Mouse (Mus musculus) heart, embryonic 14.5 days (tissue): ENCODE measurements around the gene Rabep2. TPM values are rescaled to one million over a fixed set of nuclear protein-coding genes. Genes with fewer than 3 reads are reported as not detected.
"Not testable (repeated sequence)": the region's sequence is repeated elsewhere in the genome, so short reads cannot be mapped to it uniquely, and the experiment has no call there.

Experiments
- ATAC-seq: fragments of 200-750 bp; cut with Nextera tagmentation; 2 replicates; pipeline ENCODE4 v1.8.0; 2017; ENCODE audit warnings: low read depth, moderate TSS enrichment; ENCODE audit not compliant: insufficient number of reproducible peaks, insufficient read depth, low FRiP score
- H3K27ac ChIP-seq, 2 experiments: fragments of 200-500 bp in 1 of 2; fragments of 300-500 bp in 1 of 2; sonication (generic) in 1 of 2; replicated peaks in 1 of 2; 2 replicates each; pipeline ENCODE4 v1.5.1; 2012 to 2014; ENCODE audit warnings: low read depth in 2 of 2, low read length in 2 of 2, control low read depth in 1 of 2, mild to moderate bottlenecking in 1 of 2, mixed read lengths in 1 of 2; ENCODE audit not compliant: control insufficient read depth in 1 of 2, insufficient read depth in 1 of 2
- H3K27me3 ChIP-seq: fragments of 300-500 bp; sonication (generic); 2 replicates; pipeline ENCODE4 v1.6.1; 2014; ENCODE audit warnings: mild to moderate bottlenecking, low read length, control low read depth; ENCODE audit not compliant: control insufficient read depth, insufficient read depth
- H3K36me3 ChIP-seq: fragments of 300-500 bp; sonication (generic); 2 replicates; pipeline ENCODE4 v1.6.1; 2014; ENCODE audit warnings: mild to moderate bottlenecking, control low read depth, low read length, mixed read lengths; ENCODE audit not compliant: control insufficient read depth, insufficient read depth
- H3K4me1 ChIP-seq, 2 experiments: fragments of 200-500 bp in 1 of 2; fragments of 300-500 bp in 1 of 2; sonication (generic) in 1 of 2; 2 replicates each; pipeline ENCODE4 v1.6.1; 2012 to 2014; ENCODE audit warnings: low read length in 2 of 2, control low read depth in 1 of 2, mixed read lengths in 1 of 2; ENCODE audit not compliant: control insufficient read depth in 2 of 2, insufficient read depth in 2 of 2
- H3K4me2 ChIP-seq: fragments of 300-500 bp; sonication (generic); 2 replicates; pipeline ENCODE4 v1.6.1; 2014; ENCODE audit warnings: mild to moderate bottlenecking, low read length
- H3K4me3 ChIP-seq, 2 experiments: fragments of 200-500 bp in 1 of 2; fragments of 300-500 bp in 1 of 2; sonication (generic) in 1 of 2; 2 replicates each; pipeline ENCODE4 v1.5.1; 2012 to 2014; ENCODE audit warnings: low read length in 2 of 2, mild to moderate bottlenecking in 2 of 2, control low read depth in 1 of 2, low read depth in 1 of 2, moderate library complexity in 1 of 2; ENCODE audit not compliant: control insufficient read depth in 1 of 2, insufficient read depth in 1 of 2
- H3K9ac ChIP-seq: fragments of 300-500 bp; sonication (generic); 2 replicates; pipeline ENCODE4 v1.6.1; 2014; ENCODE audit warnings: mild to moderate bottlenecking, low read length
- H3K9me3 ChIP-seq: fragments of 300-500 bp; sonication (generic); 2 replicates; pipeline ENCODE4 v1.6.1; 2016; ENCODE audit warnings: low read length, control low read depth; ENCODE audit not compliant: control insufficient read depth
- WGBS: fragments of 180-500 bp; shearing (Covaris S2); extraction: QIAGEN DNeasy Blood & Tissue Kit; methylation state at CpG from one replicate; pipeline ENCODE4 v1.1.7; 2014; 5-methylcytosine and 5-hydroxymethylcytosine counted together
- polyA plus RNA-seq: library from polyadenylated mRNA; unstranded; fragments of >200 nt; fragmentation: Nextera tagmentation; extraction: Ambion mirVana; gene quantifications from 2 replicates; pipeline ENCODE4 v1.2.1, GENCODE M21; 2014

Gene Rabep2
- polyA plus RNA-seq = 19.6 and 19.8 TPM in 2 replicates

GRCm38 (mm10) chr7:126428631-126429502 lies at the start of gene Rabep2:
TSS of gene Rabep2 (plus strand) at chr7:126428759.
- Histone ChIP-seq H3K27ac (peak within 1 kb of the TSS; percentile 82 to 93), H3K36me3 (peaks cover 16% of the 10 kb centered on the region), H3K9me3 (no peaks in the 10 kb centered on the region), H3K4me3 (peak within 1 kb of the TSS; percentile 79 to 87), H3K9ac (peak within 1 kb of the TSS; percentile 73), H3K4me1 (peaks cover 3 to 12% of the 10 kb centered on the region in 2 experiments), H3K27me3 (no peaks in the 10 kb centered on the region), H3K4me2 (peak within 1 kb of the TSS; percentile 87)
- whole genome bisulfite sequencing = under 1% methylated on average over 76 of the region's 82 CpGs
- peak; percentile 90 for ATAC-seq

- Histone ChIP-seq H3K9ac (no peak overlapping the region), H3K27me3 (no peaks in the 10 kb centered on the region), H3K4me1 (no peaks in the 10 kb centered on the region), H3K4me2 (no peak overlapping the region), H3K27ac (no peak overlapping the region), H3K4me3 (no peak overlapping the region), H3K36me3 (peaks cover 32% of the 10 kb centered on the region), H3K9me3 (no peaks in the 10 kb centered on the region)
- no peak for ATAC-seq
- WGBS = 78% methylated on average over 5 of the region's 5 CpGs
Measured at GRCm38 (mm10) chr7:126383565-126383964, 45.0 kb upstream of the Rabep2 start.

DNA sequence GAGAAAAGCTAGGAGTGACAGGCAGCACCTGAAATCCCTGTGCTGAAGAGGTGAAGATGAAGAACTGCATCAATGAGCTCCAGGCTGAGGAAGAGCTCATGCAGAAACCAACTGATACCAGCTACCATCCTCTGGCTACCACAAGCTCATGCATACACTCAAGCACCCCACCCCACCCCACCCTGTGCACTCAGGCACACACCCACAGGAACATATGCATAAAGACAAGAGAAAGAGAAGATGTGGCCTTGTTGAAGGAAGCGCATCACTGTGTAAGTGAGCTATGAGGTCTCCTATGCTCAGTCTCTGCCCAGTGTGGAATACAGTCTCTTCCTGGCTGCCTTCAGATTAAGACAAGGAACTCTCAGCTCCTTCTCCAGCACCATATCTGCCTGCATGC lies 40.4 kb upstream of the Rabep2 start:
- 95% methylated on average over 1 of the region's 1 CpGs for WGBS
- no peak for ATAC-seq
- Histone ChIP-seq H3K4me1 (no peaks in the 10 kb centered on the region), H3K9ac (no peak overlapping the region), H3K27ac (no peak overlapping the region), H3K4me2 (no peak overlapping the region), H3K36me3 (peaks cover 54% of the 10 kb centered on the region), H3K27me3 (no peaks in the 10 kb centered on the region), H3K9me3 (no peaks in the 10 kb centered on the region), H3K4me3 (no peak overlapping the region)

DNA sequence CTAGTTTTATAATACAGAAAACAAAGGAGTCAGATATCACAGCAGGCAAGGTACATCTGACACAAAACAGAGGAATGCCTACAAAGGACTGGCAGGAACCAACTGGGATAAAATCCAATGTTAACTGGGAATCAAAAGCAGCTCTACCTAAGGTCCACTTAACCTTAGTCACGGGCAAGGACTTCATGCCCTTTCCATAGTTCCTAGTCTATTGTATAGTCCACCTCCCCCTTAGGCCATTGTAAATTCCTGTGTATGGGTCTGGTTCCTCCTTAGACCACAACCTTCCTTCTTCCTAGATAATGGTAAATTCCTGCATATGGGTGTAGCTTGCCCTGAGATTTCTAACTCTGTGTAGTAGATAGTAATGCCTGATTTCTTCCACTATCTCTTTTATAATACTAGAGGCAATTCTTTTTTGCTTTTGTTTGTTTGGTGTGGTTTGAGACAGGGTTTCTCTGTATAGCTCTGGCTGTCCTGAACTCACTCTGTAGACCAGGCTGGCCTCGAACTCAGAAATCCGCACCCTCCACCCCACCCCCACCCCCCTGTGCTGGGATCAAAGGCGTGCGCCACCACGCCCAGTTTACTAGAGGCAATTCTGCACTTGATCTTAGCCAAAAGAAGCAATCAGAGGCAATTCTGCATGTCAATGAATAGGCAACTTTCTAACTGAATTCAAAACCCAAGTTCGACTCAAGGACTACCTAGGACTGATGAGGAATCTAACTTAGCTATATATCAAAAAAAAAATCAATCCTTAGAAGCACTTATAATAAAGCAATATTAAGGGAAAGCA lies 36.3 kb upstream of the Rabep2 start:
- not testable (repeated sequence) for ATAC-seq, H3K27me3 ChIP-seq, H3K27ac ChIP-seq, H3K4me1 ChIP-seq, H3K9ac ChIP-seq, H3K4me3 ChIP-seq, H3K9me3 ChIP-seq, H3K4me2 ChIP-seq
- H3K36me3 ChIP-seq = peaks cover 34% of the 10 kb centered on the region
- 96% methylated on average over 7 of the region's 7 CpGs for WGBS

- peak; percentile 100 for ATAC-seq
- Histone ChIP-seq H3K27me3 (no peaks in the 10 kb centered on the region), H3K36me3 (0 out of 2 replicates have a peak, but pooled peaks cover 4% of the 10 kb centered on the region), H3K4me1 (peaks cover 0 to 8% of the 10 kb centered on the region in 2 experiments; a peak in 3 of 4 replicates), H3K9ac (peak within 1 kb of the TSS; percentile 76), H3K4me3 (peak within 1 kb of the TSS; percentile 79 to 91), H3K9me3 (no peaks in the 10 kb centered on the region), H3K27ac (peak within 1 kb of the TSS; percentile 44 to 62; a peak in 2 of 4 replicates), H3K4me2 (peak within 1 kb of the TSS; percentile 77)
- under 1% methylated on average over 59 of the region's 59 CpGs for WGBS
Measured at GRCm38 (mm10) chr7:126396298-126397119, 32.0 kb upstream of the Rabep2 start, which contains the start of gene Nfatc2ip. TSS of gene Nfatc2ip (minus strand) at chr7:126396737.

DNA sequence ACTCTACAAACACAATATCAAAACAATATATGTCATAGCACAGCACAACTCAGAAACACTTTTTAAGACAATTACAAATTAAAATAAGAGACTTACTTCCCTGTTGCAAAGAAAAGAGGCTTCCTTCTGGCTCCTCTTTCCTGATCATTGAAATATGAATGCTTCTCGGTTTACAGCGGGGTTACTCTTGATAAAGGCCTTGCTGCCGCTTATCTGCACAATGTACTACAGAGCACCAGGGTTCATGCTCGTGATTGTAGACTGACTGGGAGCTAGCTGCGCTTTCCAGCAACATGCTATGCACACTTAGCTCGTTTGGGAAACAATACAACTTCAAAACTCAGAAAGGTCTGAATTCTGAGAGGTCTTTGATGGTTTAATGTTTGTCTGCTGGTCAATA lies 31.3 kb upstream of the Rabep2 start:
- no peaks in the 10 kb centered on the region for H3K9me3 ChIP-seq
- WGBS = 29% methylated on average over 6 of the region's 6 CpGs
- peak overlapping the region in 1 of 2 experiments; percentile 44; a peak in 1 of 4 replicates for H3K27ac ChIP-seq

More for the DNA sequence above, 31.3 kb upstream of the Rabep2 start:
- H3K4me1 ChIP-seq = peaks cover 0 to 8% of the 10 kb centered on the region in 2 experiments; a peak in 3 of 4 replicates
- no peaks in the 10 kb centered on the region for H3K27me3 ChIP-seq
- H3K36me3 ChIP-seq = 0 out of 2 replicates have a peak, but pooled peaks cover 4% of the 10 kb centered on the region
- H3K9ac ChIP-seq = 0 out of 2 replicates have a peak overlapping the region, but pooled peaks have one; percentile 31
- no peak overlapping the region; a peak in 1 of 4 replicates for H3K4me3 ChIP-seq
- ATAC-seq = no peak
- peak overlapping the region; percentile 53 for H3K4me2 ChIP-seq
